Mouse (Mus musculus): ENCODE measurements around the gene Gm11444.

DNA sequence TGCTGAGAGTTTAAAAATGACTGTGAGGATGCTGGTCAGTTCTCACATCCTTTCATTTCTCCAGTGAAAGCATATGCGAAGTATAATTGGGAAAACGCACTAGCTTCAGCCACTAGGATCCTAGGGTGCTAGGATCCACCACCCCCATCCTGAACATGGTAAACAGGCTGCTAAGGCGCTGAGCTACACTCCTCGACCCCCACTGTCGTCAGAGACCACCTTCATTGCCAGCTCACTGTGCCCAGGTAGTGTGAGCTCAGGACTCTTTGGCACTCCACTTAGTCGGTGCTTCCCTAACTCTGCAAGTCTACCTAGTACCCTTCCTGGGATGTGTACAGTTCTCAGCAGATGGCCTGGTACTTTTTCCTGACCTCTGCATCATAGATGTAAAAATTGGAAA is 42.6 kb upstream of the Gm11444 start:
- no peak for TF ChIP-seq CTCF (IDR thresholded peaks at IDR 0.05; ENCODE audit: borderline replicate concordance, insufficient read depth, low read depth, low read length)
- TF ChIP-seq POLR2A (IDR thresholded peaks at IDR 0.05; ENCODE audit: borderline replicate concordance, insufficient read depth, low read length), result no peak
